Mouse (Mus musculus) adrenal gland (tissue): ENCODE results near the gene Arid3c.
"Not testable (repeated sequence)": the region's sequence is repeated elsewhere in the genome, so short reads cannot be mapped to it uniquely, and the experiment has no call there.

ENCODE experiments used
- intact Hi-C: fragments of 180-260 bp; cut with DNase I; formaldehyde crosslinking; loops from one replicate; pipeline ENCODE4 v1.15.1; 2025

Gene Arid3c

DNA sequence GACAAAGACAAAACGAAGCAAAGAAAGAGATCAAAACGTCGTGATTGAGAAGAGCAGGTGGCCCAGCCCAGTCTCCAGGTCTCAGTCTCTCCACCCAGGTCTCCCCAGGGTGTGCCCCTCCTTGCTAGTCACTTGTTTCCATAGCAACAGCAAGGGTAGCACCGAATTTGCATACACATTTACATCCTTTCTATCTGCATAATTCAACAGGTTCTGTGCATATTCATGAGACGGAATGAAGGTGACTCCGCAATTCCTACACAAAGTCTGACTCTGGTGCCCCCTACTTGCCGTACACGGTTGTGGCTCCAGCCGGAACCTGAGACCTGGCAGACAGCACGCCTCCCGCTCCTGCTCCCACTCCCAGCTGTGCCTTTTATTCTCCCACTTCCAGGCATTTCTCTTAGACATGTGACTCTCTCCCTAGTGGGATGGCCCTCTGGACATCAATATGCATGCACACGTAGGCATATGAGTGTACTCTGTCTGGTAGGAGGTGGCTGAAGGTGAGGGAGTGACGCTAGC, 23.9 kb downstream of the Arid3c start:
- intact Hi-C loops, result loop anchor here (2.0 to 5.0 kb wide), 3 partner anchors 55 to 154 kb away; no protein-coding TSS in a partner anchor

- intact Hi-C loops, result loop anchor here (2.0 to 5.0 kb wide), 3 partner anchors 54 to 153 kb away; no protein-coding TSS in a partner anchor
Measured at GRCm38 (mm10) chr4:41705922-41706754, 24.8 kb downstream of the Arid3c start.

- intact Hi-C loops, result loop anchor here (5.0 kb wide), 2 partner anchors 52 to 92 kb away; no protein-coding TSS in a partner anchor
Measured at GRCm38 (mm10) chr4:41704651-41705050, 26.3 kb downstream of the Arid3c start.

- intact Hi-C loops, result not testable (repeated sequence)
Measured at GRCm38 (mm10) chr4:41702226-41702625, 28.7 kb downstream of the Arid3c start.

- intact Hi-C loops, result not testable (repeated sequence)
Measured at GRCm38 (mm10) chr4:41700224-41700623, 30.7 kb downstream of the Arid3c start.

GRCm38 (mm10) chr4:41699783-41700182, 31.2 kb downstream of the Arid3c start, which contains the start of gene Il11ra1:
Gene Il11ra1, plus strand, starts transcription at chr4:41699989.
- intact Hi-C loops, result not testable (repeated sequence)

DNA sequence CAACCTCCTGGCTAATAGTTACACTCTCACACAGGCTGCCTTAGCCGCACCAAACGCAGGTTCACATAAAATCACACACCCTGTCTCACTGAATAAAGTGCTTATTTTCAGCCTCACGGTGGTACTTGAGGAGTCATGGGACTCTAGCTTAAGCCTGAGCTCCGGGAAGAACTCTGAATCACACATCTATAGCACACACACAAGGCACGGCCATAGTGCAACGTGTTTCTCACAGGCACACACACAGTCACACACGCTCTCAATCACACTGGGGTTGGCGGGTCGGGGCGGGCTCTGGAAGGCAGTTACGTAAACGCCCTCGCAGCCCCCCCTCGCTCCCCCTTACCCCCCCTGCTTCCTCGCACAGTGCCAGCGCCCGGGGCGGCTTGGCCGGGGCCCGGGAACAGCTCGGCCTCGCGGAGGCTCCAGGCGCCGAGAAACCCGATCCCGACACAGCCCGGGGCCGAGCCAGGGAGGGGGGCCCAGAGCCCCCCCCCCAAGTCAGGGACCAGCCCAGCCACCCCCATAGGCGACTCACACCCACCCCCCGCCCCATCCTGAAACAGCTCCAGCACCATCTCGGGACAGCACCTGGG, 32.4 kb downstream of the Arid3c start:
- intact Hi-C loops, result not testable (repeated sequence)

DNA sequence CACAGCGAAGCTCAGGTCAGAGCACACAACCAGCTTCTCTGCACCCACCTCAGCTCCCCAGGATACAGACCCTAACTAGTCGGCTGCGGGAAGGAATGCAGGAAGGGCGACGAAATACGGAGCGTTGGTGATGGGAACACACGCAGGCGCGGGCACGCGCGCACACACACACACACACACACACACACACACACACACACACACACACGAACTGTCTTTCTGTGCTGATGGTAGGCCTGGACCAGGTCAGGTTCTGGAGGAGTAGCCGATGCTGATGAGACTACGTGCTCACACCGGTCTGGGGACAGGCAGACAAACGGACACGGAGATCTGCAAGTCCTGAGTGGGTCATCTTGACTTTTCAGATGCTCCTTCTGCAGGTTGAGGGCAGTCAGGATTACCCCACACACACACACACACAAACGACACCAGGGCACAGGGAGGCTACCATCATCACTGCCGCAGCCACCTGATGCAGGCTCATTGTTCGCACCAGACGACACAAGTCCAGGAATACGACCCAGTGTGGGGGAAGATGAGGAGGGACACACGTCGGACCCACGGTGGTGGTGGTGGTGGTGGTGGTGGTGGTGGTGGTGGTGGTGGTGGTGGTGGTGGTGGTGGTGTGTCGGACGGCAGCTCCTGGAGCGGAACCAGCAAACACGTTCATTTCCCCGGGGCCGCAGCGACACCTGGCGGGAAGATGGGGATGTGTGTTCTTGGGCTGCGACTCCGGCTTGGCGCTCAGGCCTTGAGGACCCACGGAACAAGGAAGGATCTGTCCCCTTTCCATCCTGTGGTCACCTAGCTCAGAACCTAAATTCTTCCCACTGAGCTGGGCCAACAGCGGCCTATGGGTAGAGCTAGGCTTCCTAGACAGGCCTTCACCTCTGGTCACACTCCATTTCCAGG, 33.8 kb downstream of the Arid3c start, which contains the start of gene Cntfr:
Cntfr (minus strand) TSS at position 160 of the 912 bp plus-strand sequence.
- intact Hi-C loops, result not testable (repeated sequence)

GRCm38 (mm10) chr4:41696452-41696851, 34.5 kb downstream of the Arid3c start:
- intact Hi-C loops, result not testable (repeated sequence)

DNA sequence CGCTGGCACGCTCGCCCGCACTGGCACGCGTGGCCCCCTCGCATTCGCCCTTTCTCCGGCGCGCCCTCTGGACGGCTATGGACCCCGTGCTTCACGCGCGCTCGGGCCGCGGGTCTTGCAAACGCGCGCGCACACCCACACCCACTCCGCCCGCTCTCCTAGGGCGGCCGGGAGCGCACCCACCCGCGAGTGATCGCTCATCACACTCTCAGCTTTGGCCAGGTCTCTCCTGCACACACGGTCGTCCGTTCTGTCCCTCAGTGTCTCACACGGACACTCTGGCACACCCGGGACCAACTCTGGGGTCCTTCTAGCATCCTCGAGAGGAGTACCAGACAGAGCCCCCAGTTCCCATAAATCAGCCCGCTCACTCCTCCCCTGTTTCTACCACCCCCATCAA, 35.1 kb downstream of the Arid3c start:
- intact Hi-C loops, result not testable (repeated sequence)

- intact Hi-C loops, result not testable (repeated sequence)
Measured at GRCm38 (mm10) chr4:41693511-41693910, 37.4 kb downstream of the Arid3c start.

- intact Hi-C loops, result not testable (repeated sequence)
Measured at GRCm38 (mm10) chr4:41690014-41690413, 40.9 kb downstream of the Arid3c start.

DNA sequence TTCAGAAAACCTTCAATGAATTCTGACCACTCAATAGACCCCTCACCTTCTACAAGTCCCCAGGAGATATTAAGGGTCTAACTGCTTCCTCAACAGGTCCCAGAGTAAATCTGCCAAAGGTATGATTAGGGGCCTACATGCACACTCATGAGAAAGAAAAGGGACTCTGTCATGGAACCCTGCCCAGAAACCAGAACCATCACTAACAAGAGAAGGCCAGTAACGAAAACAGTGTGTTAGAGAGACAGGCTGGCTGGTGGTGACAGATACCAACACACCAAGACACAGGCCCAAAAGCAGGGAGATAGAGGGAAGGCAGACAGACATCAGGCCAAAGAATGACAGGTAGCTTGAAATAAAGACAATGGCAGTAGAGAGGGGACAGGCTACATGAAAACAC, 42.4 kb downstream of the Arid3c start:
- intact Hi-C loops, result not testable (repeated sequence)

GRCm38 (mm10) chr4:41685882-41686492, 45.0 kb downstream of the Arid3c start:
- intact Hi-C loops, result not testable (repeated sequence)

- intact Hi-C loops, result not testable (repeated sequence)
Measured at GRCm38 (mm10) chr4:41684931-41685453, 46.0 kb downstream of the Arid3c start.

GRCm38 (mm10) chr4:41684131-41684930, 46.6 kb downstream of the Arid3c start:
- intact Hi-C loops, result not testable (repeated sequence)

GRCm38 (mm10) chr4:41683303-41683702, 47.6 kb downstream of the Arid3c start:
- intact Hi-C loops, result not testable (repeated sequence)

GRCm38 (mm10) chr4:41682789-41683188, 48.2 kb downstream of the Arid3c start:
- intact Hi-C loops, result no loop called here

DNA sequence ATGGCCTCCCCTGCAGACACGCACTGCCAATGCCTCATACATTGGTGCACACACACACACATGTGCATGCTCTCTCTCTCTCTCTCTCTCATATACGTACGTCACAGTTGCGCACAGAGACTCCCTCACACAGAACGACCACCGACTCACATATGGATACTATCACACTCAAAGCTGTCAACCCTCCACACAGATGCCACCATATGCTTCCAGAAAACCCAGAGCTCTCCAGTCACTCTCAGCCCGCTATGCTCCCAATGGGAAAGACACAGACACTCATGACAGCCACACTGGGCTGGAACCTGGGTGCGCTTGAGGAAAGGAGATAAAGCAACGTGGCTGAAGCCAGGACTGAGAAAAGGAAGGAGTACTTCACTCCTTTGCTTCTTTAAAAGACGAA, 49.0 kb downstream of the Arid3c start:
- intact Hi-C loops, result no loop called here
